Mouse (Mus musculus) forebrain, postnatal 0 days (tissue): Measurements from ENCODE around the gene Mycn. TPM values are rescaled to one million over a fixed set of nuclear protein-coding genes. Genes with fewer than 3 reads are reported as not detected.

Experiments used
- ATAC-seq: fragments of 200-750 bp; cut with Nextera tagmentation; 2 replicates; pipeline ENCODE4 v1.8.0; 2017; ENCODE audit warnings: mild to moderate bottlenecking, moderate library complexity
- DNase-seq: peaks from one replicate; pipeline ENCODE4 v3.0.0-alpha.2; 2015
- H3K27ac ChIP-seq: fragments of 300-500 bp; sonication (generic); 2 replicates; pipeline ENCODE4 v1.5.1; 2014; ENCODE audit warnings: low read depth, mild to moderate bottlenecking, antibody characterized with exemption, low read length, moderate library complexity, mixed read lengths
- H3K27me3 ChIP-seq: fragments of 300-500 bp; sonication (generic); 2 replicates; pipeline ENCODE4 v1.6.1; 2014; ENCODE audit warnings: mild to moderate bottlenecking, low read length, mixed read lengths; ENCODE audit not compliant: insufficient read depth
- H3K36me3 ChIP-seq: fragments of 300-500 bp; sonication (generic); 2 replicates; pipeline ENCODE4 v1.6.1; 2014; ENCODE audit warnings: mild to moderate bottlenecking, moderate library complexity; ENCODE audit not compliant: insufficient read depth
- H3K4me1 ChIP-seq: fragments of 300-500 bp; sonication (generic); 2 replicates; pipeline ENCODE4 v1.6.1; 2014; ENCODE audit warnings: antibody characterized with exemption; ENCODE audit not compliant: insufficient read depth
- H3K4me2 ChIP-seq: fragments of 300-500 bp; sonication (generic); 2 replicates; pipeline ENCODE4 v1.6.1; 2014; ENCODE audit warnings: low read depth, mild to moderate bottlenecking, moderate library complexity
- H3K4me3 ChIP-seq: fragments of 300-500 bp; sonication (generic); 2 replicates; pipeline ENCODE4 v1.5.1; 2014; ENCODE audit warnings: low read depth, low read length, mixed read lengths
- H3K9ac ChIP-seq: fragments of 300-500 bp; sonication (generic); 2 replicates; pipeline ENCODE4 v1.6.1; 2014; ENCODE audit warnings: mild to moderate bottlenecking
- H3K9me3 ChIP-seq: fragments of 300-500 bp; sonication (generic); 2 replicates; pipeline ENCODE4 v1.6.1; 2016; ENCODE audit warnings: low read length
- CTCF ChIP-seq: sonication (generic); IDR thresholded peaks from 2 replicates; pipeline ENCODE4 v1.5.1; 2016; ENCODE audit warnings: antibody characterized with exemption, control low read depth, low read depth
- WGBS: fragments of 180-500 bp; shearing (Covaris S2); extraction: QIAGEN DNeasy Blood & Tissue Kit; methylation state at CpG from one replicate; pipeline ENCODE4 v1.1.7; 2014; 5-methylcytosine and 5-hydroxymethylcytosine counted together
- polyA plus RNA-seq: library from polyadenylated mRNA; unstranded; fragments of >200 nt; fragmentation: Nextera tagmentation; extraction: Ambion mirVana; gene quantifications from 2 replicates; pipeline ENCODE4 v1.2.1, GENCODE M21; 2015
- total RNA-seq: library from RNA; depleted of rRNA; stranded (reverse); fragments of >200 nt; gene quantifications from 2 replicates; pipeline ENCODE4 v1.2.3, GENCODE M21; 2014

Gene Mycn
- total and polyA plus RNA-seq, 2 experiments from 2014 or later: 61.4 to 64.0 TPM

- WGBS: 93% methylated on average over 3 of the region's 3 CpGs
- DNase-seq (no peak), ATAC-seq (no peak)
- no peak for TF ChIP-seq CTCF
- no peaks in the 10 kb centered on the region for H3K27me3 ChIP-seq
- no peaks in the 10 kb centered on the region for H3K9me3 ChIP-seq
- no peaks in the 10 kb centered on the region for H3K36me3 ChIP-seq
- H3K4me3 ChIP-seq: no peak overlapping the region
- H3K27ac ChIP-seq: no peak overlapping the region
- no peaks in the 10 kb centered on the region for H3K4me1 ChIP-seq
- H3K9ac ChIP-seq: no peak overlapping the region
- H3K4me2 ChIP-seq: no peak overlapping the region
These were observed 23.1 kb upstream of the Mycn start for GRCm38 (mm10) chr12:12964856-12965255.

- Histone ChIP-seq H3K4me1 (no peaks in the 10 kb centered on the region), H3K4me3 (no peak overlapping the region), H3K27me3 (no peaks in the 10 kb centered on the region), H3K27ac (no peak overlapping the region), H3K9me3 (no peaks in the 10 kb centered on the region), H3K36me3 (no peaks in the 10 kb centered on the region), H3K9ac (no peak overlapping the region), H3K4me2 (no peak overlapping the region)
- no peak for ATAC-seq
- WGBS: 75% methylated on average over 4 of the region's 4 CpGs
- TF ChIP-seq CTCF: no peak
- no peak for DNase-seq
These were observed 5.9 kb upstream of the Mycn start for GRCm38 (mm10) chr12:12947606-12948005.

DNA sequence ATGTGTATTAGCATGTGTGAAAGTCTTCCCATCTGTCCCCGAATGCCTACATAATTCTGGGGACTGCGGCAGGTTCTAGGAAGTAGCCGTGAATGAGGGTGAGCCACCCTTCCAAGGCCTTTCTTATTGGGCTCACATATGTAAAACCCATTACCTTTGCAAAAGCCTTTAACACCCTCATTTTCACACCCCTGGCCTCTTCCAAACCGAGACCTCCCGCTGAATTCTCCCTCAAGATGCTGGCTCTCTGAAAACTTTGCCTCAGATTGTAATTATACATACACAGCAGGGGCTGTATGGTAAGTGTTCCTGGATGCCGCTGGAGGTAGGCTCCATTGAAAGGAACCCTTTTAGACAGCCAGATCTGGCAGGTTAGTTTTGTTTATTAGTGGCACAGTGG lies 1.6 kb upstream of the Mycn start:
- no peaks in the 10 kb centered on the region for H3K4me1 ChIP-seq
- peak overlapping the region; percentile 84 for H3K4me2 ChIP-seq
- peaks cover 7% of the 10 kb centered on the region; the same call in 1 of the 2 replicates for H3K36me3 ChIP-seq
- 0 out of 2 replicates have a peak overlapping the region, but pooled peaks have one; percentile 98 for H3K27ac ChIP-seq
- no peak for ATAC-seq
- no peak overlapping the region for H3K4me3 ChIP-seq
- DNase-seq: no peak
- peak overlapping the region; percentile 97 for H3K9ac ChIP-seq
- 15% methylated on average over 6 of the region's 6 CpGs for WGBS
- no peaks in the 10 kb centered on the region for H3K27me3 ChIP-seq
- H3K9me3 ChIP-seq: no peaks in the 10 kb centered on the region
- no peak for TF ChIP-seq CTCF

- peak overlapping the region; percentile 98 for H3K27ac ChIP-seq
- no peaks in the 10 kb centered on the region for H3K9me3 ChIP-seq
- H3K36me3 ChIP-seq: peaks cover 8% of the 10 kb centered on the region
- peak overlapping the region; percentile 84 for H3K4me2 ChIP-seq
- TF ChIP-seq CTCF: peak; percentile 84
- H3K4me3 ChIP-seq: peak overlapping the region; percentile 89
- H3K9ac ChIP-seq: peak overlapping the region; percentile 97
- under 1% methylated on average over 47 of the region's 47 CpGs for WGBS
- peak; percentile 71 for ATAC-seq
- no peaks in the 10 kb centered on the region for H3K4me1 ChIP-seq
- no peaks in the 10 kb centered on the region for H3K27me3 ChIP-seq
- peak; percentile 94 for DNase-seq
These were observed 793 bp upstream of the Mycn start for GRCm38 (mm10) chr12:12942364-12943050.

- ATAC-seq (no peak), DNase-seq (no peak)
- Histone ChIP-seq H3K4me3 (peak overlapping the region; percentile 89), H3K4me2 (peak overlapping the region; percentile 84), H3K4me1 (no peaks in the 10 kb centered on the region), H3K9ac (peak overlapping the region; percentile 97), H3K27me3 (no peaks in the 10 kb centered on the region), H3K36me3 (peaks cover 20% of the 10 kb centered on the region), H3K27ac (peak overlapping the region; percentile 98), H3K9me3 (no peaks in the 10 kb centered on the region)
- WGBS: 1% methylated on average over 20 of the region's 20 CpGs
- no peak for TF ChIP-seq CTCF
These were observed 597 bp downstream of the Mycn start for GRCm38 (mm10) chr12:12941129-12941504.

- no peak for TF ChIP-seq CTCF
- DNase-seq: peak; percentile 82
- Histone ChIP-seq H3K4me1 (no peaks in the 10 kb centered on the region), H3K9ac (peak overlapping the region; percentile 97), H3K27me3 (no peaks in the 10 kb centered on the region), H3K9me3 (no peaks in the 10 kb centered on the region), H3K4me2 (peak overlapping the region; percentile 84), H3K36me3 (peaks cover 24% of the 10 kb centered on the region), H3K27ac (peak overlapping the region; percentile 98), H3K4me3 (peak overlapping the region; percentile 89)
- WGBS: 0% methylated on average over 13 of the region's 13 CpGs
- peak; percentile 26 for ATAC-seq
These were observed 1.1 kb downstream of the Mycn start for GRCm38 (mm10) chr12:12940466-12941128.
